Comparison of ENCODE assay signal across 20 mouse cellular contexts in the genomic region with DNA sequence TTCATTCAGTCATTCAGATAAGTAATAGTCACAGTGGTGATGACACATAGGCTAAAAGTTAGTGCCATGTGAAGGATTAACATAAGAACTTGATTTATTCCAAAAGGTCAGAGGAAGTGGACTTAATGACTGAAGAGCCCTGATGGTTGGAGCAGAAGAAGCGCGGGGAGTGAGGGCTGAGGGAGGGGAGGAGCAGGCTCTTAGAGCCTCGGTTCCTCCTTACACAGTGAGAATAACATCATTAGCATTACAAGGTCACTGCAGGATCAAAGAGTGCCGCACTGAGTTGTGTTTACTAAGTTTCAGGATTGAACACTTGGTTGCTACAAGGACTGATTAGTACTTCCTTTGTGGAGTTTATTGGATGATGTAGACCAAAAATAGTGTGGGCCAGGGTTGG. TPM values are rescaled to one million over a fixed set of nuclear protein-coding genes. Genes with fewer than 3 reads are reported as not detected.
A peak's percentile ranks its signal among the peaks of the same experiment; 100 is the strongest.
DNase-seq lines count a peak whose midpoint lies in the region; ATAC-seq lines count a peak whose summit lies in the region.
"Had no signal": no experiment of that assay in that cellular context is flagged by ENCODE, and none has a peak within 500 bp of the region (broad histone marks: within the 10 kb centered on the region; RNA-seq: fewer than 3 reads in every experiment).

No protein-coding gene starts in this region.

- no peaks in the 10 kb centered on the region for H3K9me3 ChIP-seq in kidney, embryonic 16.5 days (ENCODE audit: low read length)
- H3K9me3 ChIP-seq: embryonic facial prominence, embryonic 13.5 days; forebrain, embryonic 13.5 days; G1E; heart, embryonic 12.5 days; hindbrain, embryonic 10.5 days; intestine, embryonic 15.5 days had no signal

- DNase-seq in embryo, embryonic 10.5 days (ENCODE audit: low spot score), result peak; percentile 33
- no peak for DNase-seq in embryo, embryonic 9.5 days (ENCODE audit: extremely low spot score)
- DNase-seq in kidney, postnatal 10 days, result no peak
- DNase-seq in R1 (ENCODE audit: low read depth, low spot score), result peak; percentile 85
- DNase-seq in adrenal gland, postnatal 14 days, result no peak
- DNase-seq: adrenal gland, postnatal 10 days; cerebellum, adult 11-12 months; cerebellum, adult 9-10 months; cerebellum, postnatal 36 days; gastrocnemius, adult 2 months; gastrocnemius, postnatal 25 days had no signal

- H3K4me1 ChIP-seq in kidney, embryonic 16.5 days (ENCODE audit: insufficient read depth, low read length), result no peaks in the 10 kb centered on the region
- H3K4me1 ChIP-seq: embryonic facial prominence, embryonic 13.5 days; forebrain, embryonic 13.5 days; heart, embryonic 12.5 days; intestine, embryonic 15.5 days had no signal

- no peak overlapping the region for H3K9ac ChIP-seq in kidney, embryonic 16.5 days (replicated peaks; ENCODE audit: low read length)
- H3K9ac ChIP-seq: embryonic facial prominence, embryonic 13.5 days; forebrain, embryonic 13.5 days; heart, embryonic 12.5 days; hindbrain, embryonic 14.5 days; intestine, embryonic 15.5 days had no signal

- peak; percentile 46; the same call in 1 of the 2 replicates for ATAC-seq in kidney, embryonic 16.5 days (ENCODE audit: low FRiP score, low TSS enrichment)
- ATAC-seq in activated CD4-positive, CD25-positive, alpha-beta regulatory T cell, adult 4 months, result no peak
- ATAC-seq: forebrain, embryonic 13.5 days; intestine, embryonic 15.5 days had no signal

- H3K36me3 ChIP-seq in kidney, embryonic 16.5 days (ENCODE audit: insufficient read depth, low read length), result no peaks in the 10 kb centered on the region
- H3K36me3 ChIP-seq: embryonic facial prominence, embryonic 13.5 days; G1E; heart, embryonic 12.5 days; hindbrain, embryonic 10.5 days; intestine, embryonic 15.5 days had no signal

- no peak overlapping the region for H3K4me2 ChIP-seq in kidney, embryonic 16.5 days (replicated peaks; ENCODE audit: low read depth, low read length)
- H3K4me2 ChIP-seq: embryonic facial prominence, embryonic 13.5 days; forebrain, embryonic 13.5 days; heart, embryonic 12.5 days; hindbrain, embryonic 14.5 days; intestine, embryonic 15.5 days had no signal

- no peak overlapping the region for H3K4me3 ChIP-seq in kidney, embryonic 16.5 days (ENCODE audit: low read length)
- H3K4me3 ChIP-seq: embryonic facial prominence, embryonic 13.5 days; forebrain, embryonic 13.5 days; gastrocnemius, adult 2 months; heart, embryonic 12.5 days; hindbrain, embryonic 10.5 days; intestine, embryonic 15.5 days had no signal

- WGBS in kidney, embryonic 16.5 days, result 12% methylated on average over 4 of the region's 4 CpGs

- H3K27ac ChIP-seq in kidney, embryonic 16.5 days (ENCODE audit: low read length), result no peak overlapping the region
- H3K27ac ChIP-seq: embryonic facial prominence, embryonic 13.5 days; forebrain, embryonic 13.5 days; gastrocnemius, adult 2 months; hindbrain, embryonic 10.5 days; hindbrain, embryonic 14.5 days; intestine, embryonic 15.5 days had no signal

- H3K27me3 ChIP-seq in kidney, embryonic 16.5 days (ENCODE audit: insufficient read depth, low read length), result no peaks in the 10 kb centered on the region
- H3K27me3 ChIP-seq: embryonic facial prominence, embryonic 13.5 days; forebrain, embryonic 13.5 days; heart, embryonic 12.5 days; intestine, embryonic 15.5 days had no signal

RNA-seq across cellular contexts. Expression of gene Ccdc170, which starts 10.6 kb away (rescaled TPM):
- 2.2 and 3.9 TPM in 2 replicates for polyA plus RNA-seq in kidney, embryonic 16.5 days (2015; fragmentation: Nextera tagmentation; extraction: Ambion mirVana)
- polyA plus RNA-seq in activated CD4-positive, CD25-positive, alpha-beta regulatory T cell, adult 4 months (2017; shearing (Covaris generic)), result not detected
- 0.11 and 0.38 TPM in 2 replicates for total RNA-seq in adrenal gland, postnatal 14 days (2021)
- total RNA-seq: G1E had no signal
- polyA plus RNA-seq: G1E; heart, embryonic 12.5 days had no signal

Comparison
In these comparisons a context has a peak if more than half of its experiments do, and no peak if none do; other contexts are left out.
1. DNase-seq: peak in embryo, embryonic 10.5 days (single experiment) and R1 (single experiment); none in embryo, embryonic 9.5 days (single experiment), kidney, postnatal 10 days (single experiment) and adrenal gland, postnatal 14 days (single experiment).